In genomic region chr3:128519913-128520316, GRCm38 (mm10) we compare ENCODE assay signal across 8 mouse cellular contexts.
DNase-seq lines count a peak whose midpoint lies in the region; ATAC-seq and TF ChIP-seq lines count a peak whose summit lies in the region.
"Had no signal": no experiment of that assay in that cellular context is flagged by ENCODE, and none has a peak within 500 bp of the region (broad histone marks: within the 10 kb centered on the region; RNA-seq: fewer than 3 reads in every experiment).

No protein-coding gene starts in this region.

- 75% methylated on average over 6 of the region's 6 CpGs for WGBS in neural tube, embryonic 11.5 days

- no peak overlapping the region for H3K4me3 ChIP-seq in neural tube, embryonic 11.5 days (ENCODE audit: low read depth, low read length)
- H3K4me3 ChIP-seq in myocyte = no peak overlapping the region

- no peaks in the 10 kb centered on the region for H3K36me3 ChIP-seq in neural tube, embryonic 11.5 days (ENCODE audit: control insufficient read depth, insufficient read depth, low read length)
- no peaks in the 10 kb centered on the region for H3K36me3 ChIP-seq in myocyte (ENCODE audit: control insufficient read depth, insufficient read depth)

- H3K27ac ChIP-seq in neural tube, embryonic 11.5 days (ENCODE audit: low read depth, low read length) = no peak overlapping the region
- H3K27ac ChIP-seq: kidney, postnatal 0 days had no signal

- DNase-seq in neural tube, embryonic 11.5 days (ENCODE audit: low spot score) = no peak
- DNase-seq in neural tube, embryonic 10.5 days (ENCODE audit: extremely low spot score, low spot score) = no peak
- DNase-seq in frontal cortex, adult 2 months (ENCODE audit: extremely low spot score in 1 of 2, low spot score in 1 of 2) = peak; percentile 61 to 72
- DNase-seq in layer of hippocampus, adult 8-10 months (ENCODE audit: low spot score in 2 of 2) = peak; percentile 53 to 69
- DNase-seq in spleen, adult 18-20 months = no peak

- H3K4me2 ChIP-seq in neural tube, embryonic 11.5 days (ENCODE audit: low read depth) = no peak overlapping the region
- H3K4me2 ChIP-seq in myocyte (ENCODE audit: low read depth) = peak overlapping the region; percentile 84

- H3K4me1 ChIP-seq in neural tube, embryonic 11.5 days (ENCODE audit: control insufficient read depth, insufficient read depth, low read length) = no peaks in the 10 kb centered on the region

- no peaks in the 10 kb centered on the region for H3K27me3 ChIP-seq in neural tube, embryonic 11.5 days (ENCODE audit: control insufficient read depth, insufficient read depth, low read length)
- no peaks in the 10 kb centered on the region for H3K27me3 ChIP-seq in myocyte (ENCODE audit: control insufficient read depth, insufficient read depth, insufficient read length)

- no peaks in the 10 kb centered on the region for H3K79me2 ChIP-seq in myocyte (ENCODE audit: control insufficient read depth, insufficient read depth)

- H3K9ac ChIP-seq in neural tube, embryonic 11.5 days (ENCODE audit: low read length) = no peak overlapping the region

- ATAC-seq in neural tube, embryonic 11.5 days (ENCODE audit: insufficient read depth, low FRiP score, low TSS enrichment) = peak; percentile 46; the same call in 1 of the 2 replicates
- no peak for ATAC-seq in activated CD4-positive, CD25-positive, alpha-beta regulatory T cell, adult 4 months

- H3K9me3 ChIP-seq in neural tube, embryonic 11.5 days (ENCODE audit: control insufficient read depth, low read length) = no peaks in the 10 kb centered on the region

- H3ac ChIP-seq in myocyte (ENCODE audit: control insufficient read depth, insufficient read length) = no peak overlapping the region

- TF ChIP-seq POLR2A in myocyte (IDR thresholded peaks at IDR 0.05; ENCODE audit: insufficient read length, low read depth) = no peak

TF ChIP-seq in myocyte, 11 proteins besides CTCF, POLR2A, EP300 and RAD21:
- TF ChIP-seq CEBPB (IDR thresholded peaks at IDR 0.05; ENCODE audit: insufficient read depth, poor library complexity, severe bottlenecking) = no peak
- no peak for TF ChIP-seq TCF12 (IDR thresholded peaks at IDR 0.05; ENCODE audit: insufficient read depth, poor library complexity, severe bottlenecking)
- peak in 1 of 3 experiments; percentile 37 for TF ChIP-seq MYOD1 (IDR thresholded peaks at IDR 0.05; ENCODE audit: control insufficient read depth in 1 of 3, insufficient read length in 2 of 3, low read depth in 2 of 3)
TF ChIP-seq in myocyte: peak in this region for 1.

Comparison
In these comparisons a context has a peak if more than half of its experiments do, and no peak if none do; other contexts are left out.
1. DNase-seq: peak in frontal cortex, adult 2 months (2 of 2) and layer of hippocampus, adult 8-10 months (2 of 2); none in neural tube, embryonic 11.5 days (single experiment), neural tube, embryonic 10.5 days (single experiment) and spleen, adult 18-20 months (0 of 2).